In genomic region chr14:32512912-32513311, GRCm38 (mm10) we compare ENCODE assay signal across 9 mouse cellular contexts. TPM values are rescaled to one million over a fixed set of nuclear protein-coding genes. Genes with fewer than 3 reads are reported as not detected.
DNase-seq lines count a peak whose midpoint lies in the region; ATAC-seq and TF ChIP-seq lines count a peak whose summit lies in the region.
"Had no signal": no experiment of that assay in that cellular context is flagged by ENCODE, and none has a peak within 500 bp of the region (broad histone marks: within the 10 kb centered on the region; RNA-seq: fewer than 3 reads in every experiment).

No protein-coding gene starts in this region.

- intact Hi-C loops in heart, adult 2 months (cut with DNase I) = no loop called here
- intact Hi-C loops in heart, postnatal 10 days (cut with DNase I) = no loop called here

- H3K36me3 ChIP-seq in heart, adult 2 months (ENCODE audit: control insufficient read depth, insufficient read depth, low read length) = no peaks in the 10 kb centered on the region
- H3K36me3 ChIP-seq in liver, embryonic 12.5 days = peaks cover 18% of the 10 kb centered on the region
- peaks cover 4% of the 10 kb centered on the region; the same call in 1 of the 2 replicates for H3K36me3 ChIP-seq in stomach, postnatal 0 days (ENCODE audit: control insufficient read depth, insufficient read depth, low read length)

- WGBS in heart, adult 2 months = 43% methylated on average over 9 of the region's 9 CpGs
- WGBS in liver, embryonic 12.5 days (ENCODE audit: insufficient replicate concordance) = 36% methylated on average over 9 of the region's 9 CpGs
- 39% methylated on average over 9 of the region's 9 CpGs for WGBS in stomach, postnatal 0 days

- TF ChIP-seq CTCF in heart, adult 2 months (IDR thresholded peaks at IDR 0.05) = no peak
- no peak for TF ChIP-seq CTCF in stomach, postnatal 0 days (IDR thresholded peaks at IDR 0.05; ENCODE audit: low read depth)

- H3K4me1 ChIP-seq in heart, adult 2 months (ENCODE audit: control insufficient read depth, insufficient read depth, low read length) = peaks cover 2% of the 10 kb centered on the region
- H3K4me1 ChIP-seq in liver, embryonic 12.5 days = peaks cover 35% of the 10 kb centered on the region
- H3K4me1 ChIP-seq in stomach, postnatal 0 days (replicated peaks; ENCODE audit: control insufficient read depth, insufficient read depth) = 0 out of 2 replicates have a peak, but pooled peaks cover 2% of the 10 kb centered on the region

- H3K4me3 ChIP-seq in heart, adult 2 months = peak overlapping the region; percentile 95
- peak overlapping the region; percentile 70; the same call in 1 of the 2 replicates for H3K4me3 ChIP-seq in liver, embryonic 12.5 days
- H3K4me3 ChIP-seq in stomach, postnatal 0 days (ENCODE audit: low read depth, low read length) = peak overlapping the region; percentile 82

- H3K27me3 ChIP-seq in heart, adult 2 months (ENCODE audit: control insufficient read depth, insufficient read depth, low read length) = no peaks in the 10 kb centered on the region
- no peaks in the 10 kb centered on the region for H3K27me3 ChIP-seq in liver, embryonic 12.5 days (replicated peaks)
- no peaks in the 10 kb centered on the region for H3K27me3 ChIP-seq in stomach, postnatal 0 days (ENCODE audit: control insufficient read depth, insufficient read depth, low read length)

- no peak for TF ChIP-seq POLR2A in heart, adult 2 months (IDR thresholded peaks at IDR 0.05; ENCODE audit: insufficient read depth, low read depth, low read length)

- no peak overlapping the region for H3K9ac ChIP-seq in heart, adult 2 months (ENCODE audit: low read depth, low read length)
- H3K9ac ChIP-seq in liver, embryonic 12.5 days = peak overlapping the region; percentile 78
- H3K9ac ChIP-seq in stomach, postnatal 0 days (ENCODE audit: low read length) = no peak overlapping the region; the same call in 1 of the 2 replicates

- H3K4me2 ChIP-seq in liver, embryonic 12.5 days = peak overlapping the region; percentile 83
- peak overlapping the region; percentile 97 for H3K4me2 ChIP-seq in stomach, postnatal 0 days (replicated peaks; ENCODE audit: low read depth)

- DNase-seq in heart, adult 2 months = no peak
- no peak for DNase-seq in heart, postnatal 10 days
- peak; percentile 27 for DNase-seq in thymus, postnatal 14 days
- DNase-seq in thymus, postnatal 0 days (ENCODE audit: low spot score) = no peak
- DNase-seq in stomach, postnatal 0 days (ENCODE audit: low spot score) = no peak
- DNase-seq in spleen, postnatal 14 days (ENCODE audit: low spot score in 2 of 2) = no peak
- DNase-seq in kidney, adult 9 months = no peak

- H3K9me3 ChIP-seq in liver, embryonic 12.5 days (replicated peaks) = no peaks in the 10 kb centered on the region
- no peaks in the 10 kb centered on the region for H3K9me3 ChIP-seq in stomach, postnatal 0 days (ENCODE audit: control insufficient read depth, low read length)

- 0 out of 2 replicates have a peak, but pooled peaks cover 1% of the 10 kb centered on the region for H3K79me2 ChIP-seq in heart, adult 2 months (replicated peaks; ENCODE audit: control insufficient read depth, insufficient read depth, low read length)

- no peak for TF ChIP-seq EP300 in heart, adult 2 months (IDR thresholded peaks at IDR 0.05; ENCODE audit: insufficient read depth, low read depth, low read length)
- TF ChIP-seq EP300 in stomach, postnatal 0 days (optimal IDR thresholded peaks at IDR 0.05) = no peak

- H3K27ac ChIP-seq in heart, adult 2 months = peak overlapping the region; percentile 86
- H3K27ac ChIP-seq in liver, embryonic 12.5 days = no peak overlapping the region
- no peak overlapping the region for H3K27ac ChIP-seq in stomach, postnatal 0 days (replicated peaks)

- ATAC-seq in liver, embryonic 12.5 days = peak; percentile 10; the same call in 1 of the 2 replicates
- ATAC-seq in stomach, postnatal 0 days (ENCODE audit: low FRiP score, low TSS enrichment) = 0 out of 2 replicates have a peak, but pooled peaks have one; percentile 31

RNA-seq across cellular contexts. Expression of gene Ercc6, which starts 0.4 kb away (rescaled TPM):
- total RNA-seq in heart, adult 2 months (2021) = 1 to 10 TPM; 2.8 to 3.7 TPM
- 1.8 and 5.9 TPM in 2 replicates for polyA plus RNA-seq in heart, adult 2 months (2012; rRNA removed)
- total RNA-seq in heart, postnatal 10 days (2021) = 1 to 10 TPM; 7.0 to 7.3 TPM
- 14.9 and 15.9 TPM in 2 replicates for polyA plus RNA-seq in thymus, postnatal 0 days (2015; fragmentation: Nextera tagmentation; extraction: Ambion mirVana)
- polyA plus RNA-seq in liver, embryonic 12.5 days (2016; fragmentation: Nextera tagmentation; extraction: Ambion mirVana) = 13.3 and 14.8 TPM in 2 replicates
- 8.4 and 9.0 TPM in 2 replicates for polyA plus RNA-seq in stomach, postnatal 0 days (2015; fragmentation: Nextera tagmentation; extraction: Ambion mirVana)

RNA-seq across cellular contexts. Expression of gene Chat, which starts 47.1 kb away (rescaled TPM):
- total RNA-seq in heart, adult 2 months (2021) = not detected
- 0.20 and 0.23 TPM in 2 replicates for polyA plus RNA-seq in heart, adult 2 months (2012; rRNA removed)
- total RNA-seq in heart, postnatal 10 days (2021) = not detected
- 0.05 TPM in 1 of 2 replicates, not detected in the other for polyA plus RNA-seq in thymus, postnatal 0 days (2015; fragmentation: Nextera tagmentation; extraction: Ambion mirVana)
- not detected in 2 replicates for polyA plus RNA-seq in liver, embryonic 12.5 days (2016; fragmentation: Nextera tagmentation; extraction: Ambion mirVana)
- polyA plus RNA-seq in stomach, postnatal 0 days (2015; fragmentation: Nextera tagmentation; extraction: Ambion mirVana) = 0.17 and 0.30 TPM in 2 replicates
- polyA plus RNA-seq: CD4-positive, CD25-positive, alpha-beta regulatory T cell, adult 4 months had no signal

RNA-seq across cellular contexts. Expression of gene Slc18a3, which starts 48.3 kb away (rescaled TPM):
- total RNA-seq in heart, adult 2 months (2021) = under 1 TPM in 1 of 2 experiments, not detected in 1; 0.09 TPM
- 0.43 and 0.47 TPM in 2 replicates for polyA plus RNA-seq in heart, adult 2 months (2012; rRNA removed)
- total RNA-seq in heart, postnatal 10 days (2021) = not detected
- 0.05 TPM in 1 of 2 replicates, not detected in the other for polyA plus RNA-seq in thymus, postnatal 0 days (2015; fragmentation: Nextera tagmentation; extraction: Ambion mirVana)
- polyA plus RNA-seq in liver, embryonic 12.5 days (2016; fragmentation: Nextera tagmentation; extraction: Ambion mirVana) = 0.05 TPM in 1 of 2 replicates, not detected in the other
- polyA plus RNA-seq in stomach, postnatal 0 days (2015; fragmentation: Nextera tagmentation; extraction: Ambion mirVana) = 3.8 and 3.9 TPM in 2 replicates
- polyA plus RNA-seq: CD4-positive, CD25-positive, alpha-beta regulatory T cell, adult 4 months had no signal
